Mouse (Mus musculus) embryonic fibroblast, embryonic 13.5 days (primary cell): Measurements from ENCODE around the gene Ptprf.

Source experiments
- CTCF ChIP-seq: IDR thresholded peaks from 2 replicates; pipeline ENCODE4 v1.5.1; 2011; ENCODE audit warnings: mild to moderate bottlenecking, control low read depth, low read length, moderate library complexity, borderline replicate concordance; ENCODE audit not compliant: insufficient read depth
- POLR2A ChIP-seq: IDR thresholded peaks from 2 replicates; pipeline ENCODE4 v1.6.1; 2011; ENCODE audit warnings: low read depth, mild to moderate bottlenecking, control low read depth, low read length, moderate library complexity

DNA sequence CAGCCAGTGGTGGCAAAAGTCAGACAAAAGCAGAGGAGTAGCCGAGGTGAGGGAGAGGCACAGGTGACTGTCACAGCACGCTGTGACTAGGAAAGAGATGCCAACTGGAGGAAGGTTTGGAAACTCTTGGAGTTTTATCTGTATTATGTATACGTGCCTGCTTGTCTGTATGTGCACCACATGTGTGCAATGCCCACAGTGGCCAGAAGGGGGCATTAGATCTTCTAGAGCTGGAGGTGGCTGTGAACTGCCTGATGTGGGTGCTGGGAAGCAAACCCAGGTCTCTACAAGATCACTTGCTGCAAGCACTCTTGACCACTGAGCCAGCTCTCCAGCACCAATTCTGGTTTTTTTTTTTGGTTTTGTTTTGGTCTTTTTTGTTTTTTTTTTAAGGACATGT, 20.5 kb downstream of the Ptprf start:
- TF ChIP-seq CTCF = no peak
- TF ChIP-seq POLR2A = no peak
